Mouse (Mus musculus): ENCODE measurements around the gene Btbd11.

Gene Btbd11

GRCm38 (mm10) chr10:85394558-85394957 lies 7.9 kb downstream of the Btbd11 start:
- in situ Hi-C loops (cut with MboI; ENCODE audit: low pct_unique_long_range_greater_than_20kb in 1 of 2, low sequenced_read_pairs in 2 of 2, unreplicated experiment in 1 of 2), result no loop called here

GRCm38 (mm10) chr10:85411120-85411519 lies 24.5 kb downstream of the Btbd11 start:
- in situ Hi-C loops (cut with MboI; ENCODE audit: low pct_unique_long_range_greater_than_20kb in 1 of 2, low sequenced_read_pairs in 2 of 2, unreplicated experiment in 1 of 2), result no loop called here

- in situ Hi-C loops (cut with MboI; ENCODE audit: low pct_unique_long_range_greater_than_20kb in 1 of 2, low sequenced_read_pairs in 2 of 2, unreplicated experiment in 1 of 2), result no loop called here
These were observed 34.4 kb downstream of the Btbd11 start for GRCm38 (mm10) chr10:85420851-85421628.

- in situ Hi-C loops (cut with MboI; ENCODE audit: low pct_unique_long_range_greater_than_20kb in 1 of 2, low sequenced_read_pairs in 2 of 2, unreplicated experiment in 1 of 2), result no loop called here
These were observed 35.0 kb downstream of the Btbd11 start for GRCm38 (mm10) chr10:85421629-85422012.

DNA sequence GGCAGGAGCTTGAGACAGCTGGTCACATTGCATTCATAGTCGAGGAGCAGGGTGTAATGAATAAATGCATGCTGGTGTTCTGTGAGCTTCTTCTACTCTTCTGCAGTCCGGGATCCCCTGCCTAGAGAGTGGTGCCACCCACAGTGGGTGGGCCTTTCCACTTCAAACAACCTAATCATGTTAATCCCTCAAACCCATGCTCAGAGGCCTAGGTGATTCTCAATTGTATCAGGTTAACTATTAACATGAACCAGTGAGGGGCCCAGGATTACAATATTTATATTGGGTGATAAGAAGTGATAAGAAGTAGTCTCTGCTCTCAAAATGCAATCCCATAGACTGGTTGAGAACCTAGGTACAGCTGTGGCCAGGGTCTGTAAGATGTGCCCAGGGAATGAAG lies 39.1 kb downstream of the Btbd11 start:
- in situ Hi-C loops (cut with MboI; ENCODE audit: low pct_unique_long_range_greater_than_20kb in 1 of 2, low sequenced_read_pairs in 2 of 2, unreplicated experiment in 1 of 2), result no loop called here

GRCm38 (mm10) chr10:85437217-85437616 lies 50.6 kb downstream of the Btbd11 start:
- in situ Hi-C loops (cut with MboI; ENCODE audit: low pct_unique_long_range_greater_than_20kb in 1 of 2, low sequenced_read_pairs in 2 of 2, unreplicated experiment in 1 of 2), result no loop called here

GRCm38 (mm10) chr10:85443371-85443770 lies 56.8 kb downstream of the Btbd11 start:
- in situ Hi-C loops (cut with MboI; ENCODE audit: low pct_unique_long_range_greater_than_20kb in 1 of 2, low sequenced_read_pairs in 2 of 2, unreplicated experiment in 1 of 2), result no loop called here

GRCm38 (mm10) chr10:85445891-85446290 lies 59.3 kb downstream of the Btbd11 start:
- in situ Hi-C loops (cut with MboI; ENCODE audit: low pct_unique_long_range_greater_than_20kb in 1 of 2, low sequenced_read_pairs in 2 of 2, unreplicated experiment in 1 of 2), result no loop called here

DNA sequence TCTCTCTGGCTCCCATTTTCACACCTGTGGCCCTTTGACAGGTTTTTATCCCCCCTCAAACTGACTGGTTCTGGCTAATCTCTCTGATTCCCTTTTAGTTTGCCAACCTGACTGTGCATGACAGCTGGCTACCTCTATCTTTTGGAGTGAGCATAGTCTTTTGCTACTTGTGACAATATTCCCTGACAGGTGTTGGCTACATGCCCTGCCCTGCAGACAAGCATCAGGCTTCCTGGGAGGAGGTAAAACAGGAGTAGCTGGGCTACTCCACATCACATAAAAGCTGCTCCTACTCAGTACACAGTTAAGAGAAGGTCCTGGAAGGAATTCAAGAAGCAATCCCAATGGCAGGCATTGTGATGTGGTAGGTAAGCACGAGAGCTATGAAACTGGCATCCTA lies 60.1 kb downstream of the Btbd11 start:
- in situ Hi-C loops (cut with MboI; ENCODE audit: low pct_unique_long_range_greater_than_20kb in 1 of 2, low sequenced_read_pairs in 2 of 2, unreplicated experiment in 1 of 2), result no loop called here

- in situ Hi-C loops (cut with MboI; ENCODE audit: low pct_unique_long_range_greater_than_20kb in 1 of 2, low sequenced_read_pairs in 2 of 2, unreplicated experiment in 1 of 2), result no loop called here
These were observed 61.3 kb downstream of the Btbd11 start for GRCm38 (mm10) chr10:85447869-85448268.

DNA sequence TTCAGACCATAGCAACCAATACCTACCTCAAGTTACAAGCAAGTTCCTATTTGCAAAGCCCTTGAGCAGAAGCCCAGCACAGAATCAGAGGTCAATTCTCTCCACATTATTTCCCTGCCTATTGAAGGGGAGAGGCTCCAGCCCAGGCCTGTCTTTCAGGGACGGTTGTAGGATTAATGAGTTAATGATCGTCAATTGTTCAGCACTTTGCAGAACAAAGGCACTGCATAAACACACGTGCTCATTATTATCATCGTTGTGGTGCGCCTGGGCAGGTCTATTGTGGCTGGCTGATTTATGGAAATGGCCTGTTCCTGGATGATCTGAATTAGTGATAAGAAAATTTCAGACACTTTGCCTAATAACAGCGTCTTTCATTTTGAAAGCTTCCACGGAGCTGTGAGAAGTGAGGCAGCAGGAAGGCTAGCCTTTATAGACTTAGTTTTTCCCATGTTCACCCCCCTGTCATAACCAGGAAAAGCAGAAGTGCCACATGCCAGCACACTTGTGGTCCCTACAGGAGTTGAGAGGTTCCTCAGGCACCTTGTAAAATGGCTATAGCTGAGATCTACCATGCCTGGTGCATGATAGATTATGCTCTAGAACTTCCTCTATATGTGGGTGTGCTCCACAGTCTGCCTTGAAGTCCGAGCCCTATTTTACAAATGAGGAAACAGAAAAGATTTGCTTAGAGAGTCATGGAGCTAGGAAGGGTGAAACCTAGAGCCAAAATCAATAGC lies 65.2 kb downstream of the Btbd11 start:
- in situ Hi-C loops (cut with MboI; ENCODE audit: low pct_unique_long_range_greater_than_20kb in 1 of 2, low sequenced_read_pairs in 2 of 2, unreplicated experiment in 1 of 2), result loop anchor here in 1 of 2 experiments (10.0 kb wide), 1 partner anchor 193 kb away; no protein-coding TSS in a partner anchor

- in situ Hi-C loops (cut with MboI; ENCODE audit: low pct_unique_long_range_greater_than_20kb in 1 of 2, low sequenced_read_pairs in 2 of 2, unreplicated experiment in 1 of 2), result loop anchor here in 1 of 2 experiments (10.0 kb wide), 1 partner anchor 192 kb away; no protein-coding TSS in a partner anchor
These were observed 66.7 kb downstream of the Btbd11 start for GRCm38 (mm10) chr10:85453221-85453775.

GRCm38 (mm10) chr10:85455985-85456384 lies 69.4 kb downstream of the Btbd11 start:
- in situ Hi-C loops (cut with MboI; ENCODE audit: low pct_unique_long_range_greater_than_20kb in 1 of 2, low sequenced_read_pairs in 2 of 2, unreplicated experiment in 1 of 2), result loop anchor here in 1 of 2 experiments (10.0 kb wide), 1 partner anchor 189 kb away; no protein-coding TSS in a partner anchor

- in situ Hi-C loops (cut with MboI; ENCODE audit: low pct_unique_long_range_greater_than_20kb in 1 of 2, low sequenced_read_pairs in 2 of 2, unreplicated experiment in 1 of 2), result loop anchor here in 1 of 2 experiments (10.0 kb wide), 1 partner anchor 186 kb away; no protein-coding TSS in a partner anchor
These were observed 72.2 kb downstream of the Btbd11 start for GRCm38 (mm10) chr10:85458744-85459344.

GRCm38 (mm10) chr10:85460736-85461135 lies 74.1 kb downstream of the Btbd11 start:
- in situ Hi-C loops (cut with MboI; ENCODE audit: low pct_unique_long_range_greater_than_20kb in 1 of 2, low sequenced_read_pairs in 2 of 2, unreplicated experiment in 1 of 2), result no loop called here

DNA sequence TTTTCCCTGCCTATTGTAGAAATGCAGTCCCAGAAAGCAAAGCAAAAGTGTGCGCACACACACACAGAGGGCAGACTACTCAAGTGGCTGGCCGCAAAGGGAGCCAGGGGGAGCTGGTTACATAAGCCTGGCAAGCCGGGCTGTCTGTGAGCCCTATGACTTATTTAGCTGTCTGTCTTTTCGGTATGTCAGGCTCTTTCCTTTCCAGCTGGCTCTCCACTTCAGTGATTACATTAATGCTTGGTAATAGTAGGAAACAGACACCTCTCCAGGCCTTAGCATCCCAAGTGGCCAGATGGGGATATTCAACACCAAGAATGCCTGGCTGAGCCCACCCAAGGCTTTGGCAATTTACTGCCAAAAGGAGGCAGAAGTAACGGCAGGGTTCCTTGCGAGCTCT lies 77.5 kb downstream of the Btbd11 start:
- in situ Hi-C loops (cut with MboI; ENCODE audit: low pct_unique_long_range_greater_than_20kb in 1 of 2, low sequenced_read_pairs in 2 of 2, unreplicated experiment in 1 of 2), result no loop called here

- in situ Hi-C loops (cut with MboI; ENCODE audit: low pct_unique_long_range_greater_than_20kb in 1 of 2, low sequenced_read_pairs in 2 of 2, unreplicated experiment in 1 of 2), result no loop called here
These were observed 79.1 kb downstream of the Btbd11 start for GRCm38 (mm10) chr10:85465516-85466408.

- in situ Hi-C loops (cut with MboI; ENCODE audit: low pct_unique_long_range_greater_than_20kb in 1 of 2, low sequenced_read_pairs in 2 of 2, unreplicated experiment in 1 of 2), result no loop called here
These were observed 79.8 kb downstream of the Btbd11 start for GRCm38 (mm10) chr10:85466409-85466761.
